Mouse (Mus musculus) small intestine, adult 2 months (tissue): ENCODE results near the gene Pygb.

Source experiments
- CTCF ChIP-seq: fragments of 200-500 bp; IDR thresholded peaks from 2 replicates; pipeline ENCODE4 v1.5.1; 2012; ENCODE audit warnings: low read depth, mild to moderate bottlenecking, control low read depth, inconsistent platforms, low read length, moderate library complexity, mixed read lengths; ENCODE audit not compliant: insufficient replicate concordance, insufficient read length; ENCODE audit errors: extremely low read depth
- POLR2A ChIP-seq: fragments of 200-500 bp; IDR thresholded peaks from 2 replicates; pipeline ENCODE4 v1.6.1; 2012; ENCODE audit warnings: low read depth, mild to moderate bottlenecking, control low read depth, inconsistent platforms, low read length, moderate library complexity

GRCm38 (mm10) chr2:150841109-150841508 is 54.6 kb downstream of the Pygb start:
- TF ChIP-seq CTCF: no peak
- TF ChIP-seq POLR2A: no peak
